Mouse (Mus musculus) left cerebral cortex, adult 9 months (tissue): ENCODE data around the gene Map3k10.

Experiments used
- DNase-seq, 2 experiments: peaks; one replicate each; pipeline ENCODE4 v3.0.0; 2022; ENCODE audit warnings: low spot score in 2 of 2

The Map3k10 gene

GRCm38 (mm10) chr7:27609285-27609684 lies 65.1 kb downstream of the Map3k10 start:
- DNase-seq = no peak

DNA sequence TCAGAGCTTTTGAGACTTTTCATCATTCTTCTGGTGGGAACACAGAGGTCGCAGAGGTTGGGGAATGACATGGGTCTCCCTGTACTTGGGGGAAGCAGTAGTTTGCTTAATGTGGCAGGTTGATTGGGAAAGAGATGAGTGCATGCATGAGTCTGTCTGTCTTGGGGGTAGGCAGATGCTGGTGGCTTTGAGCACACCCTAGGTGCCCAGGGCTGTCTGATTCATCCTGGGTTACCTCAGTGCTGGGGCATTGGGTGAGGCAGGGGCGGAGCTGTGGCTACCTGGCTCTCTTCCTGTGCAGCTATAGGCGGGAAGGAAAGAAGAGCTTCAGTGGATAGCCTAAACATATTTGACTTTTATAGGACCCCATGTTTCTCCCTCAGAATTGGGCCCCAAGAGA lies 66.3 kb downstream of the Map3k10 start:
- DNase-seq = no peak

- peak in 1 of 2 experiments; percentile 38 for DNase-seq
Measured at GRCm38 (mm10) chr7:27607580-27607979, 66.8 kb downstream of the Map3k10 start.

- DNase-seq = no peak
Measured at GRCm38 (mm10) chr7:27606481-27607254, 67.7 kb downstream of the Map3k10 start.
